Mouse (Mus musculus): ENCODE data around the gene Smtnl2.

GRCm38 (mm10) chr11:72428694-72429093 is 17.2 kb upstream of the Smtnl2 start:
- TF ChIP-seq ZNF384 (IDR thresholded peaks at IDR 0.05; ENCODE audit: low read depth, low read length): no peak
- no peak for TF ChIP-seq CHD2 (IDR thresholded peaks at IDR 0.05; ENCODE audit: low read depth, low read length)
- TF ChIP-seq ZC3H11A (IDR thresholded peaks at IDR 0.05; ENCODE audit: borderline replicate concordance, low read depth, low read length): peak; percentile 52; the same call in 1 of the 2 replicates
- TF ChIP-seq MAFK (IDR thresholded peaks at IDR 0.05; ENCODE audit: insufficient read depth, low read depth, low read length): no peak
- TF ChIP-seq HCFC1 (IDR thresholded peaks at IDR 0.05; ENCODE audit: borderline replicate concordance, insufficient read depth, low read length): no peak

All from ES-E14 (cell line).